Mouse (Mus musculus) thymus, postnatal 4 days (tissue): ENCODE results near the gene Gm9999.
"Not testable (repeated sequence)": the region's sequence is repeated elsewhere in the genome, so short reads cannot be mapped to it uniquely, and the experiment has no call there.

Experiments used
- DNase-seq: peaks from one replicate; pipeline ENCODE4 v3.0.0; 2021

The Gm9999 gene

DNA sequence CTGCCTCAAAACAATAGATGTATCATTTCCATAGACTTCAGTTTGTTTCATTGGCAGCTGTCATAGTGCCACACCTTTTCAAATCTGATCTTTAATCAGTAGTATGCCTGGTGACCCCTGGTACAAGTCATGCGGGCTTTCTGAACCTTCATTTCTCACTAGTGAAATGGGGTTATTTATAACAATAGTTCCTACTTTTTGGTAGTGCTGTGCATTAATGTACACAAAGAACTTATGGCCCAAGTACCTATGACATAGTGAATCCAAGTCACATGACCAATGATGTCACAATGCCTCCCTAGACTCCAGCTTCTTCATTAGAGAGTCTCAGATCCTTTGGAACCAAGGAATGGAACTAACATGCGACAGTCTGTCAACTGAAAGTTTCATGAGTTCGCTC lies at the start of gene Gm9999:
TSS of gene Gm9999 (plus strand) at position 301 of the 400 bp plus-strand sequence.
- no peak for DNase-seq

DNA sequence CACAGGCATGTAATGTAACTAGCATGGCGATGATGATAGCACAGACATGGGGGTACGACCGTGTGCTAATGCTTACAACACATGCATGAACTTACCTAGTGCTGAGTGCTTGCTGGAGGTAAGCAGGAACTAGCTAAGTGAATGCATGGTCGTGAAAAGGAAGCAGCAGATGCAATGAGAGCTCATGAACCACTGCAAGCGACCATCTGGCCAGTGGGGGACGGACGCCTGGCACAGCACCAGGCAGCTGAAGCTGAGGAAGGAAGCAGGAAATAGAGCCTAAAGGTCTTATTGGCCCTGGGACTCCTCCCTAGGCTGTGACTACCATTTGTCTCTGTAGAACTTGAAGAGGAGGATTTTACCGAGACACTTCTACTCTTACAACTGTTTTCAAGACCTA lies 48.6 kb upstream of the Gm9999 start:
- no peak for DNase-seq

DNA sequence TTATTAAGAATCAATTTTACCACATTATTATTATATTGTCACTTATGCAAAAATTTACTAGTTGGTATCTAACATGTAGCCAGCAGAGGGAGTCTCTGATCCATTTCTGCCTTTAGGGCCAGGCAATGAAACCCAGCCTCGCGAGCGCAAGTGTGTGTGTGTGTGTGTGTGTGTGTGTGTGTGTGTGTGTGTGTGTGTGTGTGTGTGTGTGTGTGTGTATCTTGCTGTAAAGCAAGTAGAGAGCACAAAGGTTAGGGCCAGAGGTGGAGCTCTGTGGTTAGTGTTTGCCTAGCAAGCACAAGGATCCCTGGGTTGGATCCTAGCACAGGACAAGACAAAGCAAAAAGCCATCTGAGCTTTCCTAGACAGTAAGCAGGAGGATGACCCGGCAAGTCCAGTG lies 47.5 kb upstream of the Gm9999 start:
- DNase-seq: peak; percentile 22

DNA sequence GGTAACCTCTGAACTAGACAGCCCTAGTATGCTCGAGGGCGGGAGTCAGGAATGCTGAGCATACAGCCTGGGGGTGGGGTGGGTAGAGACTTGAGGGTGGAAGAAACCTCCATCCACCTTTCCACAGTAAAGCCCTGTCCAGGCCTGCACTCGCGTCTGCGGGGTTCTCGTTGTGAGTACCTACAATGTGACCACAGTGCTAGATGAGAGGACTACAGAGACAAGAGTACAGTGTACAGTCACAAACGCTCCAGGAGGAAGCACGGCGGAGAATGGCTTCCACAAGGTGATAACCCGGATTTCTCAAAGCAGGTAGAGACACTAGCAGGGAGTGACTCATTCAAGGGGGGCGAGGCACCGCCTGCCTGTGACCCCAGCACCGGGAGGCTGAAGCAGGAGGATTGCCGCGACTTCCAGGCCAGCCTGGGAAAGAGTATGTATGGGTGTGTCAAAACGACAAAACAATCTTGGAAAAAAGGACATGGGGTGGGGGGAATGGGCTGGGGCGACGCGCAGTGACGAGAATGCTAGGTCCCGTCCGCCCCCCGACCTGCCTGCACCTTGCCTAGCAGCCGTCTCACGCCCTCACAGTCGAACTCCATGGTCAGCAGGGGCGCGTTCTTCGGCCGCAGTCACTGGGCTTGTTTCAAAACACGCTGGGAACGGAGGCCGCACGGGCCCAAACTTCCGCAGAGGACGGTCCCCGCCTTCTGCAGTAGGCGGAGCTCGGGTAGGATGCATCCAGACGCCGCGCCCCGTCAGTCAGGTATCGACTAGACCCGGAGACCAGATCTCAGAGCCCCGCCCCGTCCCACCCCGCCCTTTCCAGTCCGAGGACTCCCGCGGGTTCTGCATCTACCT lies 25.3 kb upstream of the Gm9999 start, which contains the start of gene Uevld:
TSS of gene Uevld (minus strand) at position 697 of the 861 bp plus-strand sequence.
- peak; percentile 94 for DNase-seq

DNA sequence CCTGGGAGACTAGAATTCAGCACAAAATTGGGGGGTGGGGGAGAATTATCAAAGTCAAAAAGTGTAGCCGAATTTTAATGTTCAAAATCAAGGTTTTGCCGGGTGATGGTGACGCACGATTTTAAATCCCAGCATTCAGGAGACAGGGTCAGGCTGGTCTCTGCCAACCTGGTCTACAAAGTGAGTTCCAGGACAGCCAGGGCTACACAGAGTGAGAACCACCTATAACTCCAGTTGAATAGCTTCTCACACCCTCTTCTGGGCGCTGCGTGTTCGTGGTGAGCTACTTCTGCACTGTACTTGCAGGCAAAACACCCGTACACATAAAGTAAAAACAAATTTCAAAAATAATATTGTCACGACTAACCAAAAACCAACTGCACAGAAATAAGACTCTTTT lies 24.5 kb upstream of the Gm9999 start:
- DNase-seq: no peak

DNA sequence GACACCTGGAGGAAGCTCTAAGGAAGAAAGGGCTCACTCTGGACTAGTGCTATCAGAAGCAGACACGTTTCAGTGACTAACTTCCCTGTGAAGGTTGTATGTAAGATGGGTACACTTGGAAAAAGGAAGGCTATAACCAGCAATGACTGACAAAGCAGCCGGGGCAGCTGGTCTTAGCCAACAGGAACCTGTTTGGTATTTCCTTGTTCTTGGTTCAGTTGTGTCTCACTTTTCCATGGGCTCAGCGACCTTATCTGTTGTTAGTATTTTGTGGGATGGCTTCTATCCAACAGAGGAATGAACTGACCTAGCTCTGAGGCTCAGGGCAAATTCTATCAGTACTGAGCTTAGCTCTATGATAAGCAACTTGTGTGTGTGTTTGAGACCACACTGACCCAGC lies 22.4 kb upstream of the Gm9999 start:
- DNase-seq: no peak

DNA sequence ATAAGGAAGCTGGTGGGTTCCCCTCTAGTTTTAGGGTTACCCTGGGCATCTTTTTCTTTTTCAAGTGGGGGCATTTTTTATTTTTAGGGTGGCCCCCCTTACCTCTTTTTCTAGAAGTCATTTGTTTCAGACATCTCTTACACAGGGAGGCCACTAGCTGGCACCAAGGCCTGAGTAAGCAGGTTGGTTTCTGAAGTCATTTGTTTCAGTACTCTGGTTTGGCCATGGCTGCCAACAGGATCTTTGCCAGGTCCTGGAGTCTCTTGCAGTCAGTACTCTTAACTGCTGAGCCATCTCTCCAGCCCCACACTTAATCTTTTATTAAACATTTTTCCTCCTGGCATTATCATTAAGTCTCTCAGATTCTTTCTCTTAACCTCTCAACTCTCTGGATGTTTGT lies 21.2 kb upstream of the Gm9999 start:
- no peak for DNase-seq

DNA sequence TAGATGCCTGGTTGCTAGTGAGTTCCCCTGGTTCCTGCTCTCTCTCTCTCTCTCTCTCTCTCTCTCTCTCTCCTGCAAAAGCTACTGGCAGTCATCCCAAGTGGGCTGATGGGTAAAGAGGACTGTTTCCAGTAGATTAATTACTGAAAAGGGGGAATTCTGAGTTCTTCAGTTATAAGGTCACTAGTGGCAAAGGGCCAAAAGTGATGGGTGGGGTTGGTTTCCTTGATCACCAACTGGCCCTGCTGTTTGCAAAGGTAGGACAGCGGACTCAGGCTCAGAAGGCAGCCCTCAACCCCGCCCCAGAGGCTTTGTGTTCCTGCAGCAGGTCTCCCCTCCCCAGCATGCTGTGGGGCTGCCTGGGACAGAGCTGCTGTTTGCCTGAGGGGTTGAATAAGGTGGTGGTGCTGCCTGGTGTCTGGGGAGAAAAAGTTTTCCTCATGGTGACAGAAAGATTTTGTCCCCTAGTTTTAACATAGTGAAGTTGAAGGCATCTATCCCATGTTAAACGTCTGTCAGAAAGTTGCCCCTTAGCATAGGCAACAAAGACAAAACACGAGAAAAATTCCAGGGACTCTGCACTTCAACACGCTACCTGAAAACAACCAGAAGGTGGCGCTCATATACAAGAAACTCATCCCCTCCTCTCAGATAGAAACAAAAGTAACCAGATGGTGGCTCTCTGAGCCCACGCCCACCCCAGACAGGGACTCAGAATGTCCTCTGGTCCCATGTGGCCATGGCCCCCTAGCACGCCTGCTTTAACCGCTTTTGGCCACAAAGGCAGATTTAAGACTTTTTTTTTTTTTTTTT lies 20.4 kb upstream of the Gm9999 start:
- peak; percentile 71 for DNase-seq

DNA sequence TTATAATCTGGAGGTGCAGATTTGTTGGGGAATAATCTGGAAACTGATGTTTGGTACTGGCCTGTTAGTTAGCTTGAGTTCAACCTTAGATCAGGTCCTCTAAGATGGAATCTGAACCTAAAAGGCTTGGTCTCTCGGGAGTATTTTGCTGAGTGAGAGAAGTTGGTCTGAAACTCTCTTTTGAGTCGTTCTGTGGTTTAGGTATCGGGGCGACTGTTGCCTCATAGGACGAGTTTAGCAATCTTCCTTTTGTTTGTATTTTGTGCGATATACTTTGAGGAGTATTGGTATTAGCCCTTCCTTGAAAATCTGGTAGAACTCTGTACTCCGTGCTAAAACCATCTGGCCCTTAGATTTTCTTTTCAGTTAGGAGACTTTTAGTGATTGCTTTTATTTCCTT lies 19.3 kb upstream of the Gm9999 start:
- no peak for DNase-seq

DNA sequence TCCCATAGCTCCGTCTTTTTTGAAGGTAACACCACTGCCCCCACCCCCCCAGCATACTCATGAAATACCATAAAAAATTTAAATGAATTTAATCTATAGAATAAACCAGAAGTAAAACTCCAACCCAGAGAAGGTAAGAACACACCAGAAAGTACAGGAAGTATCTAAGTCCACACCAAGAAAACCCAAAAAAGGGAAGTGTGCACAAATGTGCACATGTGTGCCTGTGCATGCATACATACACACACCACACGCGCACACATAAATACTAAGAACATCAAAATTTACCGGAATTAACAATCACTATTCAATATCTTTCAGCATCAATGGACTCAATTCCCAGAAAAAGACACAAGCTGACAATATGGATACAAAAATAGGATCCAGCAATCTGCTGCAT lies 13.5 kb upstream of the Gm9999 start:
- no peak for DNase-seq

DNA sequence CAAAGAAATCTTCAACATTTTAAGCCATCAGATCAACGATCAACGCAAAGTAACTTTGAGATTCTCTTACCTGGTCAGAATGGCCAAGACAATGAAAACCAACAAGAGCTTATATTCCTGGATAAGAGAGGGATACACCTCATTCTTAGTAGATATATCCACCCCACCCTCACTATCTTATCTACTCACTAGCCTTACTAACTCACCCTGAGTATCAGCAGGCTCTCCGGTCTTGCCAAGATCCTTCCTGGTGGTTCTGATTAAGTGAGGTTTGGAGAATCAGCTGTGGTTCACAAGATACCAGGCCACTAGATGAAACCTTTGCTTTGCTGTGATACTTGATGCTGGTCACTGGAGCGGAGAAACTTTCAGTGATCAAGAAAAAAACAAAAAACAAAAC lies 8.7 kb upstream of the Gm9999 start:
- DNase-seq: no peak

DNA sequence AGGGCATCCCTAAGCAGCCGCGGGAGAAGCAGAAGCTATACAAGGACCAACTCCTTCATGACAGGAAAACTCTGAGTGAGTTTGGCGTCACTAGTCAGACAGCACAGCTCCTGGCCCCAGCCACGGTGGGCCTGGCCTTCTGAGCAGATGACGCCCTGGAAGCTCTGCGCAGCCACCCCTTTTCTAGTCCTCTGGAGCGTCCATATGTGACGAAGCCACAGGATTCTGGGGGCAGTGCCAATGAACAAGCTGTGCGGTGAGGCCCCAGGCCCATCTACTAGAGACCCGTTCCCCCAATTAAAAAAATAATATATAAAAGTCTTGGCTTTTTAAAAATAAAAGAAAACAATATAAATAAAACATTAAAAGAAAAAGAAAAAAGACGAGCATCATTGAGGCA lies 7.9 kb upstream of the Gm9999 start:
- no peak for DNase-seq

DNA sequence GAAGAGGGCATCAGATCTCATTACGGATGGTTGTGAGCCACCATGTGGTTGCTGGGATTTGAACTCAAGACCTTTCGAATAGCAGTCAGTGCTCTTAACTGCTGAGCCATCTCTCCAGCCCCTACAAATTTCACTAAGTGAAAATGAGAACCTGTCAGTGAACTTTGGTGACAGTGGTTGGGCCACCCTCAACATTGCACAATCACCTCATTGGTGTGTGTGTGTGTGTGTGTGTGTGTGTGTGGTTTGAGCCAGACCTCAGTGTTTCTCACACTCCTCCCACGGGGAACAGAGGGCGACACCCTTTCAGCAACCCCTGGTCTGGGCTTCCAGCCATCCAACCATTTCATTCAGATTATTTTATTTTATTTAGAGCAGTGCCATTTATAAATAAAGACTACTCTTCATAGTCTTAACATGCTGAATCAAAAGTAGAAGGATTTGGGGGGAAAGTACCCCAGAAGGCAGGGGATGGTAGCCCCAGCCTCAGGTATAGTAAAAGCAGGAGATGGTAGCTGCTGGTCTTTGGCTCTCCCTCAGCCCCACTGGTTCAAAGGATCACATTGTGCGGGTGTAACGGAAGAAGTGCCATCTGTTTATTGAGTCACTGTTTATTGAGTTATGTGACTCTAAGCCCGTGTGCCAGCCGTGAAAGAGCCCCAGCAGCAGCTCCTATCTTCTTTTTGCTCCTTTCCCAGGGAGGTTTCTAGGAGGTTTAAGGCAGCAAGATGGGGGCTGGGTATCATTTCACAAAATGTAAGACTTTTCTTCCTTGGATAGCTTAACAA lies 2.5 kb downstream of the Gm9999 start:
- no peak for DNase-seq

DNA sequence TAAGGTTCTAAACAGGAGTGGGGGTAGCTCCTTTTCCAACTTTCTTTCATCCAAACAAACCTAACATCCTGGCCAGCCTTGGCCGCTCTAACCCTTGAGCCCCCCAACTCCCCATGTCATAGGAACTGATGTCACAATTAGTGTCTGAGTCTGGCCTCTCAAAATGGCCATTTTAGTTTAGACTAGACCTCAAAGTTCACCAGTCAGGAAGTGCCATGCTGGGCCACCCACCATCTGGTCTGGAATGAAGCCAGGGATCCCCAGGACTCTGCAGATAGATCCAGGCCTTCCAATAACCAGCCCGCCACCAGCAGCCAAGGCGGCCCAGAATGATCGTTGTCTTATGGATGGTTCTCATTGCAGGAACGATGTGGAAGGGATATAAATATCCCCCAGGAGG lies 3.3 kb downstream of the Gm9999 start:
- no peak for DNase-seq

DNA sequence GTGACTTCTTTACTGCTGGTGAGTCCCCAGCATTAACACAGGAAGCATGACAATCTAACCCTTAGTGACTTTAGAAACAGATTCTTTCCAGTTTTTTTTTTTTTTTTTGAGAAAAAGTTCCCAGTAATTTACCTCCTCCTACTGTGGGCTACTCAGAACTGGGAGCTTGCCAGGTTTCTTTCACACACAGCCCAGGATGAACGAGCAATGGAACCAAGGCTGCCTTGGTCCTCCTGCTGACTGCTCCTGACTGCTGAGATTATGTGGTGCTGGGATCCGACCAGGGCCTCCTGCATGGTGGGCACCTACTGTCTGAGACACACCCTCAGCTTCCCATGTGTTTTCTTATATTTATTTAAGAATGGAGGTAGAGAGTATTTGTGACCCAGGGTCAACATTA lies 3.7 kb downstream of the Gm9999 start:
- no peak for DNase-seq

DNA sequence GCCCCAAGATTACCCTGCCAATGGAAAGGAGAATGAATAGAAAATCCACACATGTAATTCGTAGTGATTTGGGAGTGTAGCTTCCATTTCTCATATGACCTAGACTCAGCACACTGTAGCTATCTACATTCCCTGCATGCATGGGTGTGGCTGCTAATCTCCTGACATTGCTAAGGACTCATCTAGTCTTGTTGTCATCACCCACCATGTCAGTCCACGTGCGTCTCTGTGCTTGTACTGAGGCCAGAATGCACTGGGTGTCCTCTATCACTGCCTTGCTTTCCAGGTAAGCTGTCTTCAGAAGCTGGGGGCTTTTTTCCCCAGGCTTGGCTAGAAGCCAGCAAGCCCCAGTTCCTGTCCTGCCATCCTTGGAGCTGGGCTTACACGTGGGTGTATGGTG lies 6.0 kb downstream of the Gm9999 start:
- DNase-seq: not testable (repeated sequence)

DNA sequence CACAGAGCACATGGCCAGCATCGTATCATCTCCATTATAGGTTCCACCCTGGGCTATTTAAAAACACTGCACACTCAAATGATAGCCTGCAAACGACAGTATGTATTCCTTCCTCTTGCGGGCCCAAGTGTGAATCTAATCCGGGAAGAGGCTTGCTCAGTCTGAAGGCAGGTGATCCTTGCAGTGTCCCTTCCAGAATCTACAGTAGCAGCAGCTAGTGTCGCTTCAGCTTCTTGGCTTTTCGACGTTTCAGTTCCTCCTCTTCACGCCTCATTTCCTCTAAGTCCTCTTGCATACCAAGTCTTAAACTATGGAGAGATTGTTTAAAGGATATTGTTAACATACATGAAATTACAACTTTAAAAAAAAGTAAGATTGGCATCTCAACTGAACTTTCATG lies 9.7 kb downstream of the Gm9999 start:
- no peak for DNase-seq

DNA sequence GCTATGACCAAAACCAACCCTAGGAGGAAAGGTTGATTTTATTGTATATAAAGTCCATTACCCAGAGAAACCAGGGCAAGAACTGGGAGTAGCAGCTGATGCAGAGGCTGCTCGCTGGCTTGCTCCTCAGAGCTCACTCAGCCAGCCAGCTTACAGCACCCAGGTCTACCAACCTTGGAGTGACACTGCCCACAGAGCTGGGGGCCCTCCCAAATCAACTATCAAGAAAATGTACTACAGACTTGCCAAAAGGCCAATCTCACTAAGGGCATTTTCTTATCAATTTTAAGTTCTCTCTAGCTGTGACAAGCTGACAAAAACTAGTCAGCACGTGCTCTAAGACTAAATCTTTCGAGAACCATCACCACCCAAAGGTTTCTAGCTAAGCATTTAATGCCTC lies 12.2 kb downstream of the Gm9999 start:
- DNase-seq: no peak

DNA sequence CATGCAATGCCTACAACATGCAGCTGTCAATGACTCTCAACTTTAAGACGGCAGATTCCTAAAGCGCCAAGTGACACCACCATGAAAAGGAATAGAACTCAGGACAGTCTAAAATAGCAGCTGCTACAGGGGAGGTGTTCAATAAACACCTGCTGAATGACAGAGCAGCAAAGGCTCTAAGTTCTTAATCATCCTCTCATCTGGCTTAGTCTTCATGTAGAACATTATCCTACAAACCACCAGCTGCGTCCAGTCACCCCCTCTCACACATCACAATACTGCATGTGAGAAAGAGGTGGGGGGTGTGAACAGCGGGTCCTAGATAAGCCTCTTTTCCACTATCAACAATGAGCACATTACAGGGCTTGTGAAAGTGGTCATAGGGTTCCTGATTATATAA lies 13.6 kb downstream of the Gm9999 start:
- DNase-seq: no peak

DNA sequence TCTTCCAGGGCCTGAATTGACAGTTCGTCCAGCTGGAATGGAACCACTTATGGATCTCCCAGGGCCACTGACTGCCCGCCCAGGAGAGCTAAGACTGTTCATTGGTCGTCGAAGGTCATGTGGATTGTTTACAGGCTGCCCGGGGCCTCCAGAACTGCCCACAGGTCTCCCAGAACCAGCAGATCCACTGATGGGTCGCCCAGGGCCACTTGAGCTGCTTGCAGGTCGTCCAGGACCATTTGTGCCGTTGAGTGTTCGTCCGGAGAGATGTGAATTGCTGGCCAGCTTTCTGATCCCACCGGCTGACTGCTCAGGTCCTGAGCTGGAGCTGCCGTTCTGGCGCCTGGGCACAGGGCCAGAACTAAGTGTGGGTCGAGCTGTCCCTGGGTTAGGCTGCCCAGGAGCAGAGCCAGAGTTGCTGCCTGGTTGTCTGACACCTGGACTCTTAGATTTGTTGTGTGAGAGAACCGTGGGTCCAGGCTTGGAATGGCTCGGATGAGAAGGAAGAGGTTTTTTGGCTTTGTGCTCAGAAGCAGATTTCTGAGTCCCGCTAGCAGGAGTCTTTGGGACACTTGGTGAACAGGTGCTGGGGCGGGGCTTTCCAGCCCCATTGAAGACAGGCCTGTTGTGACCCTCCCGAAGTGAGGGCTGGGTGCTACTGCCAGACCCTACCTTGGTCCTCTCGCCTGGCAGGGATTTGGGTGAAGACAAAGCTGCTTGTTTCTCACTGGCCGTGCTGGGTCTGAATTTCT lies 14.4 kb downstream of the Gm9999 start:
- no peak for DNase-seq

DNA sequence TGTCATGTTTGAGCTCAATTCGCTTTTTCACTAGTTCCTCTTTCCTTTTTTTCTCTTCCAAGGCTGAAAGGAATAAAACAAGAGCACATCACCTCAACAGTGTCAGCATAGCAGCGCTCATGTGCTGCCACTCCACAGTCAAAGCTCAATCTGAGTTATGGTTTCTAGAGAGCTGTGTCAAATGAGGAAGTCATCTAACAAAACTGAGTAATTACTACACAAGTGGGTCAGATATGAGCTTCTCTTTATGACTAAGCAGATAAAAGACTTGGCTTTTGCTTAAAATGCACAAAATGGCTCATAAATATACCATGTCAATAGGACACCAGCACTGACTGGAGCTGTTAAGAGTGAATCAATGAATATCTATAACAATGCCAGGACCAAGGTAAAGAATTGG lies 15.6 kb downstream of the Gm9999 start:
- no peak for DNase-seq

DNA sequence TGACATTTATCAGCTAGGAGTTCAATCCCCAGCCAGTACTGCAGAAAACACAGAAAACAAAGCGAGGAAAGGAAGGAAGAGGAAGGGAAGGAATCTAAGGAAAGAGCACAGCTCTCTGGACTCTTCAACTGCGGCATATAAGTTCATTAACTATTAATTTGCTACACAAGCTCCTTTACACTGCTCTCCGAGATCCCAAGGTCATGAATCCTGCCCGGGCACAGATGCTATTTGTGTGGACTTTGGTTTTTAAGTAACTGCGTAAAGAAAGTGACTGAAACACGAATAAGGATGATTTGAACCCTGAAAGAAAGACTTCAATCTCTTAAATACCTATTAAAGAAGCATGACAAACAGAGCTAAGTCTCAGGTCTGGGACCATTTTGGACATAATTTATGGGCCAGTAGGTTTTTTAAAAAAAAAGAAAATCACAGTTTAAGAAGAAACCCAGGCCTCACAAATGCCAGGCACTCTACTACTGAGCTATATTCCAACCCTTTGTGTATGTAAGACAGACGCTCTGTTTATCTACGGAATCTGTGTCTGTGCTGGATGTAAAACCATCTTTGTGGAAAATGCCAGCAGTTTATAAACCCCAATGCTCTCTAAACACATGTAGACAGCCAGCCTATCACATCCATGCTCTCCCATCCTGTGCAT lies 16.7 kb downstream of the Gm9999 start:
- no peak for DNase-seq
